Mouse (Mus musculus) urinary bladder, postnatal 4 days (tissue): ENCODE results near the gene Cst12.
"Not testable (repeated sequence)": the region's sequence is repeated elsewhere in the genome, so short reads cannot be mapped to it uniquely, and the experiment has no call there.

Experiments
- DNase-seq, 2 experiments: peaks; one replicate each; pipeline ENCODE4 v3.0.0; 2021 to 2022; ENCODE audit warnings: low spot score in 2 of 2

Gene Cst12

GRCm38 (mm10) chr2:148789142-148789541 lies at the start of gene Cst12:
TSS of gene Cst12 (plus strand) at chr2:148789361.
- peak in 1 of 2 experiments; percentile 18 for DNase-seq

GRCm38 (mm10) chr2:148743001-148743400 lies 46.2 kb upstream of the Cst12 start:
- DNase-seq = no peak

GRCm38 (mm10) chr2:148743846-148744407 lies 45.2 kb upstream of the Cst12 start:
- no peak for DNase-seq

- DNase-seq = no peak
These were observed 39.1 kb upstream of the Cst12 start, which contains the start of gene Cstl1 for GRCm38 (mm10) chr2:148750058-148750457. TSS of gene Cstl1 (plus strand) at chr2:148750358.

- peak in 1 of 2 experiments; percentile 25 for DNase-seq
These were observed 37.0 kb upstream of the Cst12 start for GRCm38 (mm10) chr2:148751893-148752813.

- no peak for DNase-seq
These were observed 34.8 kb upstream of the Cst12 start for GRCm38 (mm10) chr2:148754310-148754846.

GRCm38 (mm10) chr2:148763648-148764388 lies 25.3 kb upstream of the Cst12 start:
- no peak for DNase-seq

GRCm38 (mm10) chr2:148771397-148771796 lies 17.8 kb upstream of the Cst12 start, which contains the start of gene Cst11:
TSS of gene Cst11 (minus strand) at chr2:148771497.
- DNase-seq = not testable (repeated sequence)

- DNase-seq = no peak
These were observed 7.5 kb upstream of the Cst12 start, which contains the start of gene 8030411F24Rik for GRCm38 (mm10) chr2:148781709-148782108. TSS of gene 8030411F24Rik (plus strand) at chr2:148782009.

- no peak for DNase-seq
These were observed 9.3 kb downstream of the Cst12 start, which contains the start of gene Cst8 for GRCm38 (mm10) chr2:148798485-148798884. TSS of gene Cst8 (plus strand) at chr2:148798785.

GRCm38 (mm10) chr2:148801491-148801921 lies 12.3 kb downstream of the Cst12 start:
- no peak for DNase-seq

- DNase-seq = no peak
These were observed 17.5 kb downstream of the Cst12 start for GRCm38 (mm10) chr2:148806696-148807095.

- DNase-seq = no peak
These were observed 30.7 kb downstream of the Cst12 start, which contains the start of gene Cst13 for GRCm38 (mm10) chr2:148819909-148820308. TSS of gene Cst13 (plus strand) at chr2:148820081.

GRCm38 (mm10) chr2:148825986-148826385 lies 36.8 kb downstream of the Cst12 start:
- DNase-seq = no peak

- no peak for DNase-seq
These were observed 45.8 kb downstream of the Cst12 start, which contains the start of gene Cst9 for GRCm38 (mm10) chr2:148834912-148835311. TSS of gene Cst9 (plus strand) at chr2:148835147.

GRCm38 (mm10) chr2:148838075-148838777 lies 49.1 kb downstream of the Cst12 start:
- no peak for DNase-seq

GRCm38 (mm10) chr2:148839224-148839623 lies 50.1 kb downstream of the Cst12 start:
- no peak for DNase-seq
